Mouse (Mus musculus) stomach, embryonic 14.5 days (tissue): ENCODE data around the gene Filip1l. TPM values are rescaled to one million over a fixed set of nuclear protein-coding genes. Genes with fewer than 3 reads are reported as not detected.

Source experiments
- ATAC-seq: fragments of 200-750 bp; cut with Nextera tagmentation; 2 replicates; pipeline ENCODE4 v1.8.0; 2017; ENCODE audit warnings: low read depth, moderate TSS enrichment; ENCODE audit not compliant: insufficient number of reproducible peaks, insufficient read depth, low FRiP score
- H3K27ac ChIP-seq: fragments of 300-500 bp; sonication (generic); 2 replicates; pipeline ENCODE4 v1.5.1; 2014; ENCODE audit warnings: mild to moderate bottlenecking, low read length, moderate library complexity, mixed read lengths
- H3K27me3 ChIP-seq: fragments of 300-500 bp; sonication (generic); 2 replicates; pipeline ENCODE4 v1.6.1; 2014; ENCODE audit warnings: low read length, control low read depth, mixed read lengths; ENCODE audit not compliant: control insufficient read depth, insufficient read depth
- H3K36me3 ChIP-seq: fragments of 300-500 bp; sonication (generic); 2 replicates; pipeline ENCODE4 v1.6.1; 2014; ENCODE audit warnings: mild to moderate bottlenecking, control low read depth, low read length, moderate library complexity, mixed read lengths; ENCODE audit not compliant: control insufficient read depth, insufficient read depth
- H3K4me1 ChIP-seq: fragments of 300-500 bp; sonication (generic); 2 replicates; pipeline ENCODE4 v1.6.1; 2014; ENCODE audit warnings: low read length, control low read depth, mixed read lengths; ENCODE audit not compliant: control insufficient read depth, insufficient read depth
- H3K4me2 ChIP-seq: fragments of 300-500 bp; sonication (generic); replicated peaks from 2 replicates; pipeline ENCODE4 v1.6.1; 2014; ENCODE audit warnings: low read depth, low read length, control low read depth
- H3K4me3 ChIP-seq: fragments of 300-500 bp; sonication (generic); 2 replicates; pipeline ENCODE4 v1.5.1; 2014; ENCODE audit warnings: low read depth, low read length, control low read depth
- H3K9ac ChIP-seq: fragments of 300-500 bp; sonication (generic); replicated peaks from 2 replicates; pipeline ENCODE4 v1.6.1; 2014; ENCODE audit warnings: low read depth, mild to moderate bottlenecking, control low read depth, low read length, moderate library complexity, mixed read lengths
- H3K9me3 ChIP-seq: fragments of 300-500 bp; sonication (generic); 2 replicates; pipeline ENCODE4 v1.6.1; 2016; ENCODE audit warnings: low read depth, low read length, control low read depth; ENCODE audit not compliant: control insufficient read depth
- WGBS: fragments of 180-500 bp; shearing (Covaris S2); extraction: QIAGEN DNeasy Blood & Tissue Kit; methylation state at CpG from one replicate; pipeline ENCODE4 v1.1.7; 2014; 5-methylcytosine and 5-hydroxymethylcytosine counted together
- polyA plus RNA-seq: library from polyadenylated mRNA; unstranded; fragments of >200 nt; fragmentation: Nextera tagmentation; extraction: Ambion mirVana; gene quantifications from 2 replicates; pipeline ENCODE4 v1.2.1, GENCODE M21; 2014

The Filip1l gene
- polyA plus RNA-seq, result 54.7 and 54.8 TPM in 2 replicates

DNA sequence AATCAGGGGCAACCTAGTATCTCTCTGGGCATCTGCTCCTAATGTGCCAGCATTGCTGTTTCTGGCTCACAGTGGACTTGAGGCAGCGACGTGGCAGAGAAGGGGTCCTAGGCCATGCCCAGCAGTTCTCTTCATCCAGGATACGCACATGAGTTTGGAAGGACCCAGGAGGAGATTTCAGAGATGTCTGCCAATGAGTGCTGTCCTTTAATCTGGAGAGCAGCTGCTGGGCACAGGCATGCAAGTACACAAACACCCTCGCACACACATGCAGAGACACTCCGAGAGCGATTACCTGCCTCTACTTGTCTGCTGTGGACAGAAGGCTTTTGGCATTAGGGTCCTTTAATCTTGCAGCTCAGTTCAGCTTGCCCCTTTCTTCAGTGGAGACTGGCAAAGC lies at the start of gene Filip1l:
Filip1l (plus strand) TSS at position 343 of the 400 bp plus-strand sequence.
- Histone ChIP-seq H3K4me1 (no peaks in the 10 kb centered on the region), H3K4me3 (no peak within 1 kb of the TSS), H3K27ac (no peak within 1 kb of the TSS), H3K27me3 (no peaks in the 10 kb centered on the region), H3K9me3 (no peaks in the 10 kb centered on the region), H3K36me3 (no peaks in the 10 kb centered on the region), H3K4me2 (no peak within 1 kb of the TSS), H3K9ac (no peak within 1 kb of the TSS)
- ATAC-seq, result no peak
- 77% methylated on average over 6 of the region's 6 CpGs for WGBS

DNA sequence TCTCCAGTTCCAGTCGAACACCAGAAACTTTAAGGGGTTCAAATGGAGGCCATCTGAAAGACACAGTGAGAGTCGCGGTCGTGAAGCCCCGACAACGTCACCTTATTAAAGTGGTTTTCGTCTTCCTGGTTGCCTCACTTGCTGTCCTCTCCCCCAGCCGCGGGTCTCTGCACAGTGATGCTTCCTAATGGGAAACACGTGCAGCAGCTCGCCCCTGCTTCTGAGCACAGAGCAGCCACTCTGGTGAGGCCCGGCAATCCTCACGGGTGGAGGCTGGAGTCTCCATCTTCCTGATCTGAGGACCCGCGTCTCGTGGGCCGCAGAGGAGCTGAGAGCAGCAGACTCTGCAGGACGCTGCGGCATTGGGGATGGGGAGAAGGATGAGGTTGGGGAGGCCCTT lies 49.2 kb upstream of the Filip1l start:
- no peak overlapping the region for H3K9ac ChIP-seq
- no peak overlapping the region for H3K4me2 ChIP-seq

DNA sequence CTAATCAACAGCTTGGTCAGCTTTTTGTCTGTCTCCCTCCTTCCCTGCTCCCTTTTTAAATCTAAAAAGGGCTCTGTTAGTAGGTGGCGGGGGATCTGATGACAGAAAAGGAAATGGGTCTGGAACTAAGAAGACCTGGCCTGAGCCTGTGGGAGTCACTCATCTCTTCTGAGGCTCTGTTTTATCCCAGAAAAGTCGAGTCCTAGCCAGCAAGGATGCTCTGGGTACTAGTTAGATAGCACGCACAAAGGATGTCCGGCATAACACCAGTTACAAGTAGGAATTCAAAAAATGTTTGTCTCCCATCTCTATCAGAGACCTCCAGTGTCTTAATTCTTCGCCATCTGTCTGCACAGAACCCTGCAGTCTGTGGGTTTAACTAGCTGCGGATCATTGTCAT lies 47.4 kb upstream of the Filip1l start:
- 72% methylated on average over 6 of the region's 6 CpGs for WGBS
- no peak overlapping the region for H3K4me3 ChIP-seq
- no peak overlapping the region for H3K27ac ChIP-seq
- H3K36me3 ChIP-seq, result no peaks in the 10 kb centered on the region
- no peaks in the 10 kb centered on the region for H3K9me3 ChIP-seq
- ATAC-seq, result no peak
- no peak overlapping the region for H3K4me2 ChIP-seq
- no peak overlapping the region for H3K9ac ChIP-seq
- H3K27me3 ChIP-seq, result no peaks in the 10 kb centered on the region
- peaks cover 5% of the 10 kb centered on the region; the same call in 1 of the 2 replicates for H3K4me1 ChIP-seq

More for the DNA sequence above, 49.2 kb upstream of the Filip1l start:
- H3K27ac ChIP-seq, result no peak overlapping the region
- peaks cover 5% of the 10 kb centered on the region; the same call in 1 of the 2 replicates for H3K4me1 ChIP-seq
- whole genome bisulfite sequencing, result 73% methylated on average over 19 of the region's 19 CpGs
- H3K27me3 ChIP-seq, result no peaks in the 10 kb centered on the region
- H3K36me3 ChIP-seq, result no peaks in the 10 kb centered on the region
- no peak overlapping the region for H3K4me3 ChIP-seq
- no peak for ATAC-seq
- no peaks in the 10 kb centered on the region for H3K9me3 ChIP-seq

DNA sequence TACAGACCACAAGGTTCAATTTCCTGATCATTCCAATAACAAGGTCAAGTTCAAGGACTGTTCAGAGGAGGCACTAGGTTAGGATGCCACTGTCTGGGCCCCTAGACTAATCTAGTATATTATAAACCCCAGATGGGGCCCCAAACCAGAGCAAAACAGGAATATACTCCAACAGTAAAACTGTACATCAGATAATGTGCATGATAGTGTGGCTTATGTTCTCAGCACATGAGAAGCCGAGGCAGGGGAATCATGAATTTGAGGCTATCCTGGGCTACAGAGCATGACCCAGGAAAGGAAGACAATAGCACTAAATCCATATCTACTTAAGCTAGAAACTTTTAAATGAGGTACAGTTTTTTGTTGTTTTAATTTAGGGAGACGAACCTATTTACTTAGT lies 40.8 kb upstream of the Filip1l start:
- H3K27ac ChIP-seq, result no peak overlapping the region
- no peaks in the 10 kb centered on the region for H3K9me3 ChIP-seq
- H3K36me3 ChIP-seq, result no peaks in the 10 kb centered on the region
- 95% methylated on average over 2 of the region's 2 CpGs for WGBS
- no peak overlapping the region for H3K4me3 ChIP-seq
- H3K9ac ChIP-seq, result no peak overlapping the region
- 0 out of 2 replicates have a peak, but pooled peaks cover 8% of the 10 kb centered on the region for H3K4me1 ChIP-seq
- no peaks in the 10 kb centered on the region for H3K27me3 ChIP-seq
- H3K4me2 ChIP-seq, result no peak overlapping the region
- ATAC-seq, result no peak

DNA sequence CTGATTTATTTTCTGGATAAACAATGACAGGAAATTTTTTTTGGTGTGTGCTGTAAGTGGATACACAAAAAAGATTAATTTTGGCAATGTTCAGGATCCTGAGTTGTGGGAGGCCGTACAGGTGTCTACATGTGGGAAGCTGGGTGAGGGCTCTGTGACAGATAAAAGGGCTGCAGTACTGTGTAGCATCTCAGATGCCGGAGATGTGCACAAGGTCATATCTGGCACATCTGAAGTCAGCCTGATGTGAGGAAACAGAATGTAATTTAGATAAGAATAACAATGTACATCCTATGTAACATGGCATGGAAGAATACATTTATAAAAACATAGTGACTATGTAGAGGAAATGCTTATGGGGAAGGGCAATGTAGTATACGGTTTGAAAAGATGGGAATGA lies 39.4 kb upstream of the Filip1l start:
- Histone ChIP-seq H3K27me3 (no peaks in the 10 kb centered on the region), H3K9me3 (no peaks in the 10 kb centered on the region), H3K27ac (no peak overlapping the region), H3K4me2 (no peak overlapping the region), H3K36me3 (no peaks in the 10 kb centered on the region), H3K4me1 (peaks cover 15% of the 10 kb centered on the region), H3K4me3 (no peak overlapping the region), H3K9ac (no peak overlapping the region)
- no peak for ATAC-seq
- WGBS, result 84% methylated on average over 3 of the region's 3 CpGs

DNA sequence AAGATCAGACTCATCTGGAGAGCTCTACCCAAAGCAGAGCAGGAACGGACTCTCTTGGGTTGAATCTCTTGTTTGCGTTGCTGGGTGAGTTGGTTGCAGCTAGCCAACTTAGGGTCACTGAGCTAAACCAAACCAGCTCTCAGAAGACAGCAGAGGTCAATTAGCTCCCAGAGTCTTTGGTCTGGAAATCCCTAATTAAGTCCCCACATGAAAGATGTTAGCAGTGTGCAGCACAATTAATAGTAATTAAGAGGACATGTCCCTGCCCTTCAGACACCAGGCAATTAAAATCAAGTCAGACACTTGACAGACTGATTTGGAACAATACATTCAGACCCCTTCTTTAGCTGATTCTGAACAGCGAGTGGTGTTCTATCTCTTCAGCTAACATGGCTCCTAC lies 38.7 kb upstream of the Filip1l start:
- ATAC-seq, result no peak

DNA sequence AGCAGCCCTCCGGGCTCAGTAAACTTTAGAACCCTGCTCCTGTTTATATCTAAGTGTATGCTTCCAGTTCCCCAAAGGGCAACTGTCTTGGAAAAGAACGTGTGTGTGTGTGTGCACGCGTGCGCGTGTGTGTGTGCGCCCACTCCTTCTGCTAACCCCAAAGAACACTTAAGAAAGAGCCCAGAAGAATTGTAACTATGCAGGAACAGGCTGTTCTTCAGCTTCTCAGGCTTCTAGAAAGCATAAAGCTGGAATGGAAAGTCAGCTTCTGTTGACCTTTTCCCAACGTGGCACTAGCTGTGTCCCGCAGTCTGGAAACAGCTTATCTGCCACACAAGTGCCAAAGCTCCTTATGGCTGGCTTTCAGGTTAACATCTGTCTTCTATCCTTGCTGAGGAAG lies 37.9 kb upstream of the Filip1l start:
- ATAC-seq, result no peak
- WGBS, result 75% methylated on average over 9 of the region's 9 CpGs
- H3K27me3 ChIP-seq, result no peaks in the 10 kb centered on the region
- peaks cover 15% of the 10 kb centered on the region for H3K4me1 ChIP-seq
- H3K9ac ChIP-seq, result no peak overlapping the region
- no peak overlapping the region for H3K4me2 ChIP-seq
- no peaks in the 10 kb centered on the region for H3K36me3 ChIP-seq
- no peaks in the 10 kb centered on the region for H3K9me3 ChIP-seq
- H3K27ac ChIP-seq, result no peak overlapping the region; the same call in 1 of the 2 replicates
- no peak overlapping the region for H3K4me3 ChIP-seq

More for the DNA sequence above, 38.7 kb upstream of the Filip1l start:
- peaks cover 15% of the 10 kb centered on the region for H3K4me1 ChIP-seq
- no peak overlapping the region for H3K4me3 ChIP-seq
- no peaks in the 10 kb centered on the region for H3K9me3 ChIP-seq
- H3K27me3 ChIP-seq, result no peaks in the 10 kb centered on the region
- WGBS, result 91% methylated on average over 3 of the region's 3 CpGs
- no peak overlapping the region; the same call in 1 of the 2 replicates for H3K27ac ChIP-seq
- H3K36me3 ChIP-seq, result no peaks in the 10 kb centered on the region
- H3K4me2 ChIP-seq, result no peak overlapping the region
- H3K9ac ChIP-seq, result no peak overlapping the region

DNA sequence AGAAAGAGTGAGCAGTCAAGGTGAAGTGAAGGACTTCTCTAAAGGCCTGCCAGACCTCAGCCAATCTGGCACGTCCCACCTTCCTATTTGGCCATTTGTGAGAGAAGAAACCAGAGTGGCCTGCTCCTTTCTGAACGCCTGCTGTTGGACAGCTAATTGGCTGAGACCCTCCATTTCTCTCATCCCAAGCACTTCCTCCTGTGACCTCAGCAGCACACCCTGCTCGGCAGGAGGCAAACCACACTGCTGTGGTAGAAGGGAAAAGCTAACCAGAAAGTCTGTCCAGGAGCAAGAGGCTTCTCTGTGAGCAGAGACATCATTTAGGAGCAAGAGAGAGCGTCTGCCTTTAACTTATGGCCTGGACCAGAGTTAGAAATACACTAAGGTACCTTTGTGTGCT lies 35.8 kb upstream of the Filip1l start:
- H3K4me3 ChIP-seq, result no peak overlapping the region
- no peaks in the 10 kb centered on the region for H3K27me3 ChIP-seq
- 74% methylated on average over 4 of the region's 4 CpGs for WGBS
- ATAC-seq, result no peak
- no peak overlapping the region; the same call in 1 of the 2 replicates for H3K27ac ChIP-seq
- no peak overlapping the region for H3K9ac ChIP-seq
- no peaks in the 10 kb centered on the region for H3K36me3 ChIP-seq
- H3K4me1 ChIP-seq, result peaks cover 15% of the 10 kb centered on the region
- no peak overlapping the region for H3K4me2 ChIP-seq
- H3K9me3 ChIP-seq, result no peaks in the 10 kb centered on the region
